Mouse (Mus musculus) hindbrain, embryonic 14.5 days (tissue): ENCODE measurements around the gene Zfp1. TPM values are rescaled to one million over a fixed set of nuclear protein-coding genes. Genes with fewer than 3 reads are reported as not detected.
A peak's percentile ranks its signal among the peaks of the same experiment; 100 is the strongest.

Experiments used
- ATAC-seq: fragments of 200-750 bp; cut with Nextera tagmentation; 2 replicates; pipeline ENCODE4 v1.8.0; 2017; ENCODE audit warnings: moderate number of reproducible peaks, mild to moderate bottlenecking, moderate TSS enrichment, moderate library complexity; ENCODE audit not compliant: low FRiP score
- DNase-seq: peaks from one replicate; pipeline ENCODE4 v3.0.0-alpha.2; 2015; ENCODE audit warnings: low spot score
- H3K27ac ChIP-seq: fragments of 300-500 bp; sonication (generic); 2 replicates; pipeline ENCODE4 v1.5.1; 2014; ENCODE audit warnings: mild to moderate bottlenecking, moderate library complexity
- H3K27me3 ChIP-seq: fragments of 300-500 bp; sonication (generic); 2 replicates; pipeline ENCODE4 v1.6.1; 2014; ENCODE audit warnings: mild to moderate bottlenecking, low read length, mixed read lengths; ENCODE audit not compliant: control insufficient read depth, insufficient read depth
- H3K36me3 ChIP-seq: fragments of 300-500 bp; sonication (generic); replicated peaks from 2 replicates; pipeline ENCODE4 v1.6.1; 2014; ENCODE audit not compliant: control insufficient read depth, insufficient read depth
- H3K4me1 ChIP-seq: fragments of 300-500 bp; sonication (generic); replicated peaks from 2 replicates; pipeline ENCODE4 v1.6.1; 2014; ENCODE audit warnings: antibody characterized with exemption, low read length, mixed read lengths; ENCODE audit not compliant: control insufficient read depth, insufficient read depth
- H3K4me2 ChIP-seq: fragments of 300-500 bp; sonication (generic); replicated peaks from 2 replicates; pipeline ENCODE4 v1.6.1; 2014; ENCODE audit warnings: mild to moderate bottlenecking, moderate library complexity
- H3K4me3 ChIP-seq: fragments of 300-500 bp; sonication (generic); replicated peaks from 2 replicates; pipeline ENCODE4 v1.5.1; 2014; ENCODE audit warnings: mild to moderate bottlenecking, low read length
- H3K9ac ChIP-seq: fragments of 300-500 bp; sonication (generic); 2 replicates; pipeline ENCODE4 v1.6.1; 2014
- H3K9me3 ChIP-seq: fragments of 300-500 bp; sonication (generic); 2 replicates; pipeline ENCODE4 v1.6.1; 2016; ENCODE audit warnings: low read length; ENCODE audit not compliant: control insufficient read depth
- WGBS: fragments of 180-500 bp; shearing (Covaris S2); extraction: QIAGEN DNeasy Blood & Tissue Kit; methylation state at CpG from one replicate; pipeline ENCODE4 v1.1.7; 2014; 5-methylcytosine and 5-hydroxymethylcytosine counted together
- polyA plus RNA-seq: library from polyadenylated mRNA; unstranded; fragments of >200 nt; fragmentation: Nextera tagmentation; extraction: Ambion mirVana; gene quantifications from 2 replicates; pipeline ENCODE4 v1.2.1, GENCODE M21; 2014

Zfp1 gene
- polyA plus RNA-seq, 1 experiment from 2014 or later: 28.3 TPM

DNA sequence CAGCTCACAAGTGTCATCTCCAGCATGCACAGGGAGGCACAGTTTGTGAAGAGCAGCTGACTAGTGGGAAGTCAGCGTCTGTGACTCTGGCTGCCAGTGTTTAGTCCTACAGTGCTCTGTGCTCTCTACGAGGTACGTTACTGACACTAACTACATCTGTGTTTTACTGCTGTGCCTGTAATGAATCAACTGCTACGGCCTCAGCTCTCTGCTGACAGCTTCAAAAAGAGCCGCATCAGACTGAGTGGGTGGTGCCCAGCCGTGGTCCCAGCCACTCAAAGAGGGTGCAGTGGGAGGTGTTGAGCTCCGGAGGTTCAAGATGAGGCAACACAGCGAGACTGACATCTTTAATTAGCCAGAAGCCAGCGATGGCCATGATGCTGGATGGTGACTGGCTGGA, 68.9 kb downstream of the Zfp1 start:
- no peak for ATAC-seq

DNA sequence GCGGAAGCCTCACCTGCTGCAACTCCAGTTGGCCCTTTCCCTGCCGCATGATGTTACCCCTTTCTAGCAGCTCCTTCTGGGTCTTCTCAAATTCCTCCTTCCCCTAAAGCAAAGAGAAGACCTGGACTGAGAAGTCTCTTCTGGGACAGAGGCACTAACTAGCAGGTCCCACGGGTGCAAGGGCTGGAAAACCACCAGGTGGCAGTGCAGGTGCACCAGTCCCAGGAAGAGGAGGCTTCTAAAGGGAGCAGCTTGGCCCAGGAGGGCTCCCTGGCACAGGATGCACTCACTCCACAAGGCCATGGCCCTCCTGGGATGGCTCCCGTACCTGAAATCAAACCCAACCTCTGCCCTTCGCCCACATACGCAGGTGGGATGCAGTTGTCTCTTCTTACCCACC, 69.4 kb downstream of the Zfp1 start:
- no peak for ATAC-seq

More for the DNA sequence above, 68.9 kb downstream of the Zfp1 start:
- peaks cover 67% of the 10 kb centered on the region for H3K36me3 ChIP-seq
- no peak overlapping the region for H3K4me2 ChIP-seq
- no peak overlapping the region for H3K4me3 ChIP-seq
- 66% methylated on average over 9 of the region's 9 CpGs for WGBS
- no peaks in the 10 kb centered on the region for H3K9me3 ChIP-seq
- DNase-seq: no peak
- no peak overlapping the region for H3K9ac ChIP-seq
- H3K27ac ChIP-seq: no peak overlapping the region
- peaks cover 15% of the 10 kb centered on the region for H3K4me1 ChIP-seq
- H3K27me3 ChIP-seq: no peaks in the 10 kb centered on the region

DNA sequence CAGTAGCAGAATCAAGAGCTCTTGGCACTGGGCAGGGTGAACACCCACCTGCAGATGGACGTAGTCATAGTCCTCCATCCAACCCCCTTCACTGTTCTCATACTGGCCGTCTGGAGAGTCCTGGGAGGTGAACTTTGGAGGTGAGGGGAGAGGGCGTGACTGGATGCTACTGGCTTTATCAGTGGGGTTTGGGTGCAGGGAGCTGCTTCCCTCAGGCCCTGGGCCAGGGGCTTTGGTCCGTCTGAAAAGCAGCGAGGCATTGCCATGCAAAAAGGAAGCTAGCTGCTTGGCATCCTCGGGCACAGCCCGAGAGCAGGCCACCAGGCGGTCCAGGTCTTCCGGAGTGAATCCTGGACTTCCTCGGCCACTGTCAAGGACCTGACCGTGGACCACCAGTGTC, 70.1 kb downstream of the Zfp1 start:
- no peaks in the 10 kb centered on the region for H3K27me3 ChIP-seq
- no peak overlapping the region for H3K4me3 ChIP-seq
- DNase-seq (no peak), ATAC-seq (no peak)
- 95% methylated on average over 11 of the region's 11 CpGs for WGBS
- no peak overlapping the region for H3K27ac ChIP-seq
- H3K4me1 ChIP-seq: peaks cover 26% of the 10 kb centered on the region
- peaks cover 67% of the 10 kb centered on the region for H3K36me3 ChIP-seq
- H3K9me3 ChIP-seq: no peaks in the 10 kb centered on the region
- no peak overlapping the region for H3K9ac ChIP-seq
- H3K4me2 ChIP-seq: no peak overlapping the region

More for the DNA sequence above, 69.4 kb downstream of the Zfp1 start:
- Histone ChIP-seq H3K27ac (no peak overlapping the region), H3K9me3 (no peaks in the 10 kb centered on the region), H3K4me1 (peaks cover 19% of the 10 kb centered on the region), H3K27me3 (no peaks in the 10 kb centered on the region), H3K4me2 (no peak overlapping the region), H3K36me3 (peaks cover 67% of the 10 kb centered on the region), H3K4me3 (no peak overlapping the region), H3K9ac (no peak overlapping the region)
- 85% methylated on average over 6 of the region's 6 CpGs for WGBS
- DNase-seq: peak; percentile 69

DNA sequence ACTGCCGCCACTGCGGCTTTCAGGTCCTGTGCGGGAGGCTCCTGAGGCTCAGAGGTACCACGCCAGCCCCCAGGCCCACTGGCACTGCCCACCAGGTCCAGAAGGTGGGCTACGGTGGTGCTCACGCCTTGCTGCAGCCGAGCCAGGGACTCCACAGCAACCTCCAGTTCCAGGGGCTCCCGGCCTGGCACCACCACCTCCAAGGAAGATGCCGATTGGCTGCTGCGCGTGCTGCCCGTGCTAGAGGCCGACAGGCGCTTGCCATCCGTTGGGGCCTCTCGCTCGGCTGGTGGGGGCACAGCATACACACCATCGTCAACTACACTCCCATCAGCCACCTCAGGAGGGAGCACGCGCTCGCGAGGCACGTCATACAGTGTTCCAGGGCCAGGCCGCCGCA, 70.6 kb downstream of the Zfp1 start:
- no peaks in the 10 kb centered on the region for H3K9me3 ChIP-seq
- H3K27me3 ChIP-seq: no peaks in the 10 kb centered on the region
- H3K4me3 ChIP-seq: no peak overlapping the region
- H3K36me3 ChIP-seq: peaks cover 67% of the 10 kb centered on the region
- H3K9ac ChIP-seq: no peak overlapping the region
- H3K27ac ChIP-seq: no peak overlapping the region
- H3K4me1 ChIP-seq: peaks cover 26% of the 10 kb centered on the region
- WGBS: 92% methylated on average over 25 of the region's 25 CpGs
- no peak overlapping the region for H3K4me2 ChIP-seq
- DNase-seq (no peak), ATAC-seq (no peak)

DNA sequence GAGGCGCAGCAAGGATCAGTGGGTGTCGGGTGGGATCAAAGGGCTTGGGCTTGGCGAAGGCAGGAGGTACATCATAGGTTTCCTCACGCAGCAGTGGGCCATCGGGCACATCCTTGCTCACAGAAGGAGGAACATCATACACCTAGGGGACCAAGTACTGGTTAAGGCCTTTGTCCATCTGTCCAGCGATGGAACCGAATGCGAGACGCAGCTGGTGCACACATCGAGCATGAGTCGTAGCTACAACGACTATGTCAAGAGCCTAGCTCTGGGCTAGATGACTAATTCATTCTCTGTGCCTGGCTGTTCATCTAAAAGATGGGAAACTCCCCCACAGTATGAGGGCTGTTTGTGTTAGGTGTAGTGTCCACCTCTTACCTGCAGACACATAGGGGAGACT, 71.1 kb downstream of the Zfp1 start:
- Histone ChIP-seq H3K9me3 (no peaks in the 10 kb centered on the region), H3K27me3 (no peaks in the 10 kb centered on the region), H3K9ac (no peak overlapping the region), H3K4me3 (no peak overlapping the region), H3K27ac (no peak overlapping the region), H3K4me1 (peaks cover 26% of the 10 kb centered on the region), H3K4me2 (no peak overlapping the region), H3K36me3 (peaks cover 67% of the 10 kb centered on the region)
- ATAC-seq (no peak), DNase-seq (no peak)
- 95% methylated on average over 12 of the region's 12 CpGs for WGBS

DNA sequence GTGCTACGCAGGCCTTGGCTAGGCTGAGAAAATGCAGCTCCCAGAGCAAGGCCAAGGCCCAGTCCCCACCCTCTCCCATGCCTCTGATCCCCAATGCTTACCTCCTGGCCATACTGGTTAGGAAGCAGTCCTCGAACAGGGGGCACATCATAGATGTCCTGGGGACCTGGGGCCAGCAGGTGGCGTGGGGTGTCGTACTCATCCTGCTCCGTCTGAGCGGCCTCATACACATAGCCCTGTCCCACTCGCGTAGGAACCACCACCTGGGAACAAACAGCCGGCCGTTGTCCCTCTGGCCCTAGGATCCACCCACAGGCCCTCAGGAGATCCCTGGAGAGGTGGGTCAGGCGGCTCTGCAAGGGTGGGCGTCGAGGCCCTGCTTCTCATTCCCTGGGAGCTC, 72.3 kb downstream of the Zfp1 start:
- Histone ChIP-seq H3K27ac (peak overlapping the region; percentile 95; the same call in 1 of the 2 replicates), H3K4me3 (no peak overlapping the region), H3K4me2 (no peak overlapping the region), H3K36me3 (peaks cover 67% of the 10 kb centered on the region), H3K9ac (0 out of 2 replicates have a peak overlapping the region, but pooled peaks have one; percentile 48), H3K9me3 (no peaks in the 10 kb centered on the region), H3K27me3 (no peaks in the 10 kb centered on the region), H3K4me1 (peaks cover 26% of the 10 kb centered on the region)
- DNase-seq (no peak), ATAC-seq (no peak)
- WGBS: 73% methylated on average over 13 of the region's 13 CpGs

DNA sequence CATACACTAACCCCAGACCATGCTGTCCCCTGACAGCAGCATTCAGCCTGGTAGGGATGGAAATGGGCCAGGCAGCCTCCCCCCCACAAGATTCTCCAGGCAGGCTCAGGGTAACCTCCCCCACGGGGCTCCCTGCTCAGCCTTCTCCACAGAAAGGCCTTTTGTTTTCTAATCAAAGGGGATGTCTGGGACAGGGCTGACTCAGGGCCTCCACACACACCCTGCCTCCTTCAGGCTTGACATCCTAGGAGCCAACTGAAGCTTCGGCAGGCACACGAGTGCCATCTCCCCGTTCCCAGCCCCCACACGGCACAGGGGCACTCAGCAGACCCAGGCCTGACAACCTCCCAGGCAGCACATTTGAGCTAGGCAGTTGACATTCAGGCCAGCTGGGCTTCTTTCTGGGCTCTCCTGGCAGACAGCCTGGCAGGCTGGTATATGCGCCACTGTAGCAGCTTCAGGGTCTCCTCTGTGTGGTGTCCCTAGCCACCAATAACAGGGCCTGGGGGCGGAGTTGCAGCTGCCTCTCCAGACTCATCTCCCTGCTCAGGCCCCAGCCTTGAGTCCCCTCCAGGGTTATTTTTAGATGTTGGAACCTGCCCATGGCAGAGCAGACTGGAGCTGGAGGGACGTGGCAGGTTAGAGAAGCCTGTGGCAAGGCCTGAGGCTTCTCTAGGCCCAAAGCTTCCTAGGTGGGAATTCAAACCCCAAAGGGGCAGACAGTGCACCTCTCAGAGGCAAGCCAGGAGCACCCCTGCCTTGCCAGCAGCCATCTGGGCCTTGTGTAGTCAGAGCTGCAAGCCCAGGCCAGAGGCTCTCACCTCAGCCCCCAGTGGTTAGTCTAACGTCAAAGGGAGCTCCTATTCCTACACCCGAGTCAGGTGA, 73.6 kb downstream of the Zfp1 start:
- ATAC-seq (peak; percentile 86), DNase-seq (peak; percentile 66)
- H3K4me2 ChIP-seq: peak overlapping the region; percentile 30
- no peaks in the 10 kb centered on the region for H3K9me3 ChIP-seq
- 17% methylated on average over 10 of the region's 10 CpGs for WGBS
- peak overlapping the region; percentile 95 for H3K27ac ChIP-seq
- peaks cover 61% of the 10 kb centered on the region for H3K36me3 ChIP-seq
- H3K27me3 ChIP-seq: no peaks in the 10 kb centered on the region
- H3K4me3 ChIP-seq: no peak overlapping the region
- H3K9ac ChIP-seq: peak overlapping the region; percentile 48
- peaks cover 26% of the 10 kb centered on the region for H3K4me1 ChIP-seq

DNA sequence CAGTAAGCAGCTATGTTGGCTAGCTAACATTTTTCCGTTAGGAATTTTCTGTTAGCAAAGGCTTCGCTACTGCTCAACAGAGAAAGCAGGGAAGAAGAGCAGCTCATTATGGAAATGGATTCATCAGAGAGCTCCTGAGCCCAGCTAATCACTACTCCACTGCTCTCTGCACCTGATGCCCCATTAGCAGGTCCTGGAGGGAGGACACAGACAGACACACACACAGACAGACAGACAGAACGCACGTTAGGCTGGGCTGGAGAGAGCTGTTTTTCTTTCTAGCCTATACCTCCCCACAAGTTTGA, 74.2 kb downstream of the Zfp1 start:
- H3K27ac ChIP-seq: peak overlapping the region; percentile 95
- peak; percentile 46 for DNase-seq
- H3K36me3 ChIP-seq: peaks cover 55% of the 10 kb centered on the region
- H3K9ac ChIP-seq: peak overlapping the region; percentile 48
- 21% methylated on average over 4 of the region's 4 CpGs for WGBS
- no peaks in the 10 kb centered on the region for H3K27me3 ChIP-seq
- no peaks in the 10 kb centered on the region for H3K9me3 ChIP-seq
- ATAC-seq: no peak
- H3K4me2 ChIP-seq: peak overlapping the region; percentile 30; the same call in 1 of the 2 replicates
- no peak overlapping the region for H3K4me3 ChIP-seq
- H3K4me1 ChIP-seq: peaks cover 26% of the 10 kb centered on the region

DNA sequence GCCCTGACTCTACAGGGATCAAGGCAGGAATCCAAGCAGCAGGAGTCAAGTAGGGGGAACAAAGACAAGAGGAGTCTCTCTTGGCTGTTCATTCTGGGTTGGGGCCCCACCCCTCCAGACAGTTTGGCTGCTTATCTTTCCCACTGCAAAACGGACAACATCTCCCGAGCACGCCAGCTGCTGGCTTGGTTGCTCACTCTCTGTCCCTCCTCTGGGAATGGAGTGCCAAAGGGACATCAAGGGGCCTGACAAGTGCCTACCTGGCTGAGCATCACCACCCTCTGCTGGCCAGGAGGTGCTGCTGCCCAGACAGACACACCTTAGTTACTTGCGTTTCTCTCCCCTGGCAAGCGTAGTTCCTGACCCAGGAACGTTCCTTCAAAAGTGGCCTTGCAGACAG, 74.7 kb downstream of the Zfp1 start:
- DNase-seq (no peak), ATAC-seq (no peak)
- H3K4me1 ChIP-seq: peaks cover 26% of the 10 kb centered on the region
- H3K4me2 ChIP-seq: no peak overlapping the region
- peak overlapping the region; percentile 95 for H3K27ac ChIP-seq
- no peaks in the 10 kb centered on the region for H3K27me3 ChIP-seq
- no peak overlapping the region for H3K4me3 ChIP-seq
- no peaks in the 10 kb centered on the region for H3K9me3 ChIP-seq
- H3K9ac ChIP-seq: peak overlapping the region; percentile 48
- WGBS: 42% methylated on average over 6 of the region's 6 CpGs
- H3K36me3 ChIP-seq: peaks cover 51% of the 10 kb centered on the region
